Mouse (Mus musculus) embryo, embryonic 11 days (tissue): ENCODE measurements around the gene Gm20458.

Experiments
- DNase-seq: peaks from one replicate; pipeline ENCODE4 v3.0.0-alpha.2; 2015

Gm20458 gene

GRCm38 (mm10) chr2:164460745-164461551, at the start of gene Gm20458:
Gene Gm20458, plus strand, starts transcription at chr2:164460967.
- DNase-seq = peak; percentile 98

- DNase-seq = no peak
Observed at GRCm38 (mm10) chr2:164414167-164414566, 46.6 kb upstream of the Gm20458 start.

GRCm38 (mm10) chr2:164414581-164414980, 46.2 kb upstream of the Gm20458 start:
- DNase-seq = no peak

DNA sequence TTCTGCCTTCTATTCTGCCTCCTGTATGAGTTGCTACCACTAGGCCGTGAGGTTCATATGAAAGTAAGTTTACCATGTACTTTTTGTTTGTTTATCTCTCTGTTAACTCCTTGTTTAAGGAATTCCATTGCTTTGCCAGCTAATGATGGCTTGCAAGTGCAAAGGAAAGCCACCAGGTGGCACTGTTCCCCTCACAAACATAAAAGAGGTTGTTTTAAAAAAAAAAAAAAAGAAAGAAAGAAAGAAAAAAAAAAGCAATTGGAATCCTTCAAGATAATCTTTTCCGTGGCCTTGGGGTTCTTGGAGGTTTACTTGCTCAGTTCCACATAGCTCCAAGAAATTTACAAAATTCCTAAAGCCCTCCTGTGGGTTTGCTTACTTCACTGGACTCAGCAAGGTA, 43.6 kb upstream of the Gm20458 start:
- DNase-seq = peak; percentile 65

DNA sequence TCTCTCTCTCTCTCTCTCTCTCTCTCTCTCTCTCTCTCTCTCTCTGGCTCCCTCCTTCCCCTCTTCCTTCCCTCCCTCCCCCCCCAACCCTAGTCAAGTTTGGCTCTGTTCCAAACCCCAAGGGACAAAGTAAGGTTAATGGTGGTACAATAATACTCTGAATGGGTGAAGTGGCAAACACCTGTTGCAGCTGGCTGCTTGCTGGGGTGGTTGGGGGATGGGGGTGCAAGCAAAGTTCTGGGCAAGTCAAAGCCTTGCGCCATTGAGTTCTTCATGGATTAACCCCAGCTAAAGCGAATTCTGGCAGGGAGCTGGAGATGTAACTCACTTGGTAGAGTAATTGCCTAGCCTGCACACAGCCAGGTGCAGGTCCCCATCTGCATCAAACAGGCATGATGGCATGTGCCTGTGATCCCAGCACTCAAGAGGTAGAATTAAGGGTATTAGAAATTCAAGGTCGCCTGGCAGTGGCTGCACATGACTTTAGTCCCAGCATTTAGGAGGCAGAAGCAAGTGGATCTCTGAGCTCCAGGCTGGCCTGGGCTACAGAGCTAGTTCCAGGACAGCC, 42.4 kb upstream of the Gm20458 start:
- no peak for DNase-seq

DNA sequence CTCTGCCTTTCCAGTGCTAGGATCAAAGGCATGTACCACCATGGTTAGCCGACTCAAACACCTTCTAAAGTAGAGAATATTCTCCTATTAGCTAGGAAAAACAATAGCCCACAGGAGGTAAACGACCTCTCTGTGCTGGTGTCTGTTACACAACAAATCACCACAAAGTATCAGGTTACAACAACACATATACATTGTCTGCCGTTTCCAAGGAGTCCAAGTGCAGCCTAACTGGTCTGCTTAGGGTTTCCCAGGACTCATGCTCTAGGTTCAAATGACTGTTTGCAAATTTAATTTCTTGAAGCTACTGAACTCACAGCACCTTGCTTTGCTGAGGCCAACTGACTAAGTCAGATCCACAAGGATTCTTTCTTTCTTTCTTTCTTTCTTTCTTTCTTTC, 41.3 kb upstream of the Gm20458 start:
- no peak for DNase-seq

GRCm38 (mm10) chr2:164421306-164421705, 39.5 kb upstream of the Gm20458 start:
- DNase-seq = no peak

DNA sequence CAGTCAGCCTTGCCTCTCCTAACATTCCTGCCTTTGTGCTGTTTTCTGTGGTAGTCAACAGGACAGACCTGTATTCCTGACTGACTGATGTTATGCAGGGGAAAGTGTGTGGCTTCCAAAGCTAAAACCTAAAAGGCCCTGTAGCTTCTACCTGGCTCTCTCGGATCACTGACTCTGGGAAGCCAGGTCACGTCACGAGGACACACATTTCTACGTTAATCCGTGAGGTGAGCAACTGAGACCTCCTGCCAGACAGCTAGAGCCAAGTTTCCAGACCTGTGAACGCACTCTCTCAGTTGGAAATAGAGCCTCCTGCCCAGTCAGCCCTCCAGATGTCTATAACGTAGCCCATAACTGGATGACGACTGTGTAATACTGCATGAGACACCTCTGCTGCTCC, 38.8 kb upstream of the Gm20458 start:
- no peak for DNase-seq

DNA sequence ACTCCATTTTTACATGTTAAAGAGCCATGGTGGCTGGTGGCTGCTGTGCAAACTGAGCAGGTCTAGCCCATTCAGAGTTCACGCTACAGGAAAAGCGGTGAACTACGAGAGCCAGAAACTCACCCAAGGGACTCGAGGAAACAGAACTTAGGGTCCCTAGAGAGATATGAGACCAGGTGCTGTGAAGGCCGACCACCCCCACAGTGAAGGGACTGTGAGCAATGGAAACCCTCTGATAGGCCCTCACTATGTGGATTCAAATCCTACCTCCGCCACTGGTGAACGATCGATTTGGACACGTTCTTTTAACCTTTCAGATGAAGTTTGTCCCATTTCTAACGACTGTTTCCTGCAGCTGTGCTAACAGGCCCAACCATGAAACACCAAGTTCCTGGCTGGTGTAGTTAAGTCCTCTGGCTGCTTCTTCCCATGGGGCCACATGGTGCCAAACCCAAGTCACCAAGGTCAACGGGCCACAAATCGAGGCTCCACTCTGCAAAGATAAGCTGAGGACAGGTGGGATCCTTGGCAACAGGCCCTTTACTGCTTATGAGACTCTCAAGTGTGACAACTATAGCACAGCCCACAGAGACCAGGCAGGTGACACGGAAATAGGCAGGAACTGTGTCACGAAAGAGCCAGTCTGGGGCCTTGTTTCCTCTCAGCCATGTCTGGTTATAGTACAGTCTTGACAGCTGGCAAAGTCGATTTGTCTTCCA, 37.9 kb upstream of the Gm20458 start:
- no peak for DNase-seq

- no peak for DNase-seq
Observed at GRCm38 (mm10) chr2:164423464-164423863, 37.3 kb upstream of the Gm20458 start.

DNA sequence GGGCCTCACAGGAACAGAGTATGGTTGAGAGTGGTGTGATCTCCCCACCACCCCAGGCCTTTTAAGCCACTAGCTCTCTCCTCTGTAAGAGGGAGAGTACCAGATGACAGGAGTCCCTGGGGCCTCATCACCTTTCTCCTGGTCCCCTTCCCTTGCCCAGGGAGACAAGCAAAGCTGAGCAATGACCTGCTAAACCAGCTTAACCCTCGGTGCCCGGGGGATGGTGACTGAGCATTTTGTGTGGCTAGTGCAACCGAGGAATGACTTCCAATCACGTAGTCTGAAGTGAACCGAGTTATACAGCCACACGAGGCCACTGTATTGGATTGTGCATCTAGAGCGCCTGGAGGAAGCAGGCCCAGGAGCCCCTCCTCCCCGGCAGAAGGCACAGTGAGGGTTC, 36.4 kb upstream of the Gm20458 start:
- no peak for DNase-seq

DNA sequence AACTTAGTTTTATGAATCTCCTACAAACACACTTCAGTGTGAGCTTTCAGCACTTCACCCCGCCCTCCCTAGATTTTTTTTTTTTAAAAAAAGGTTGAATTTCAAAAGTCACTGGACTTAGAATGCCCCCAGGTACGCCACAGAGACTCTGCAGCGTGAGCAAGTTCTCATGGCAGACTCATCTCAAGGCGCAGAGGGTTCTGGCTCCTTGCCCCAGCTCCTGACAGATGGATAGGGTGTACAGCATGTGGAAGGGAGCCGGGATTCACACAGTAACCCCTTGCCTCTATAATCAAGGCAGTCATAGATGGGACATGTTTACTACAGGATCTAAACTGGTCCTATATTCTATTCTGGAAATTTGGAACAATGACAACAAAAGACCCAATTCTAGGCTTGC, 35.4 kb upstream of the Gm20458 start:
- DNase-seq = no peak

DNA sequence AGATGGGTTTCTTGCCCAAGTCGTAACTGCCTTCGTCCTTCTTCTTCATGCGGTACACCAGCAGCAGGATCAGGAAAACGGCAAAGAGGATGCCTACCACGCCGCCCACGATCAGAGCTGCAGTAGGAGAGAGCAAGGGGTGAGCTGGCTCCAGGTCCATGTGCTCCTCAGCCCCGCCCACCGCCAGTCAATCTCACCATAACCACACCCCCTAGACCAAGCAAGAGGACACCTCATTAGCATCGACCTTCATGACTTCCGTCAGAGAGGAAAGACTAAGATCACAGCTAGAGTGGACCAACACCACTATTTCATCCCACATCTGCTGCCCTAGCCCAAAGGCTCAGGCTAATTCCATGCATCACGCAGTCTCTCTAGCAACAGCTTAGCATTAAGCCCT, 34.6 kb upstream of the Gm20458 start:
- no peak for DNase-seq

- no peak for DNase-seq
Observed at GRCm38 (mm10) chr2:164426952-164427351, 33.8 kb upstream of the Gm20458 start.

GRCm38 (mm10) chr2:164428451-164428850, 32.3 kb upstream of the Gm20458 start:
- DNase-seq = no peak

- no peak for DNase-seq
Observed at GRCm38 (mm10) chr2:164429881-164430615, 30.7 kb upstream of the Gm20458 start.

DNA sequence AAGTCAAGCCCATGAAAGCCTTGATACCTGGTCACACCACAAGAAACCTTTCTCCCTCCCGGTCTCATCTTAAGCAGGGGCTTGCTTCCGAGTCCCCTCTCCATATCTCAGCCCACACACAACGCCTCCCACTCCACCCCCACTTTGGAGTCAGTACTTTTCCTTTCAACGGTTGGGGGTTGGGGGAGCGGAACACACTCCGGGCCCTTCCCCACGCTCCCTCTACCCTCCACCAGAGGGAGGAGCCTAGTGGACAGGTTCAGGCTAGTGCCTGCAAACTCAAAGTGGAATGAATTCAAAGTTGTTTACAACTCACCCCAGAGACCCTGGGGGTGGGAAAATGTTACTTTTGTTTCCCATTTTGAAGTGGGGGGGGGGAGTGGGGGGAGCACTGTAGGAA, 30.1 kb upstream of the Gm20458 start:
- peak; percentile 53 for DNase-seq

- DNase-seq = no peak
Observed at GRCm38 (mm10) chr2:164431676-164432465, 28.9 kb upstream of the Gm20458 start.

DNA sequence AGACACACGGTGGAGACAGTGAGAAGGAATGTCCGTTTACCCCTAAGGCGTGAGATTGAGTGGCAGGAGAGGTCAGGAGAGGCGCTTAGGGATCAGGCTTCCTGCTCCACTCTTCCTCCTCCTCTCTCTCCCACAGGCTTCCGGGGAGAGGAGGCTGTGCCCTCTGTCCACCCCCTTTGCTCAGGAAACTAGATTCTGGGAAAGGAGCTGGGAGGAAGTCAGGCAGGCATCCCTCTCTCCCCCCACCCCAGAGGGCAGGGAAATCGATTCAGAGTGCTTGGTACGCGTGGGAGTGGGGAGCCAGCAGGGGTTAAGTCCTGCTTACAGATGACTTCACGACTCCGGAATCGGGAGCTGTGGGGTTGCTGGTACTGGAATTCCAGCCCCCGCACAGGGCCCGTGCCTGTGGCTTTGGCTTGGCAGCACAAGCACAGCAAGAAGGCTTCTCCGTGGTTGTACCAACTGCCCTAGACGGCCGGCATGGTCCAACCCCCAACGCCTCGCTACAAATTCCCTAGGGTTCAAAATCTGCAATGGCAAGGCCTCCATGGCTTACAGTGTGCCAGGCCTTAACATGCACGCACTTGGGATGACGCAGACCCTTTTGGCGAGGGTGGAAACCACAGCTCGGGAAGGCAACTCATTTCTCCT, 28.1 kb upstream of the Gm20458 start:
- no peak for DNase-seq

- DNase-seq = no peak
Observed at GRCm38 (mm10) chr2:164433278-164433895, 27.4 kb upstream of the Gm20458 start.

DNA sequence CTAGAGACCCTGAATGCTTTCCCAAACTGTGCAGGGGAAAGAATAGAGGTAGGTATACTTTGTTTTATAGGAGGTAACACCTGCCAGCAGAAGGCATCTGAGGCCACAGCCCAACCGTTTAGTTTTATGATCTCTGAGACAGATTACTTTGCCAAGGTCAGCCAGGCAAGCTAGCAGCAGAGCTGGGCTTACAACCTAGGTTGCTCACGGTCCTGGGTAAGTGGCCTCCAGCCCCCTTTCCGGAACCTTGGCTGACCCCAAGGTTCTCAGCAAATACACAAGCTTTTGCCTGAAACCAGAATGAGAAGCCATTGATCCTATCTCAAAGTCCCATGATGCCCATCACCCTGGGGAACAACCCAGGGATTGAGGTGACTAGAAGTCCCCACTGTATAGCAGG, 26.1 kb upstream of the Gm20458 start:
- no peak for DNase-seq
